Mouse (Mus musculus) Patski (cell line): ENCODE measurements at regions not wholly inside any gene's neighbourhood (a gene's known extent, or its start where the extent isn't known, plus 50 kb on each side); places are given as distances from the start of the nearest gene placed in this dataset.

Source experiments
- ATAC-seq: fragments of 100-300 bp; one replicate; pipeline ENCODE4 v1.8.0; 2021
- CTCF ChIA-PET: fragments of 350-600 bp; sonication (Branson Sonifier 250); formaldehyde crosslinking; loops from one replicate; lab custom pipeline; 2022; ENCODE audit warnings: inconsistent platforms; lab: Charles Lee
- POLR2A ChIA-PET: fragments of 350-600 bp; sonication (Branson Sonifier 250); formaldehyde crosslinking; loops from one replicate; lab custom pipeline; 2022; ENCODE audit warnings: antibody characterized with exemption, inconsistent platforms; lab: Charles Lee
- DNase-seq: peaks from one replicate; pipeline ENCODE4 v3.0.0-alpha.2; 2011; ENCODE audit warnings: low read depth, low spot score
- H3K27me3 ChIP-seq: fragments of 371-371 bp; one replicate; pipeline ENCODE4 v1.5.1; 2021
- CTCF ChIP-seq: fragments of 100-300 bp; IDR thresholded peaks from one replicate; pipeline ENCODE4 v1.5.1; 2021
- in situ Hi-C: fragments of 300-500 bp; cut with MboI; formaldehyde crosslinking; loops from 3 replicates; pipeline ENCODE4 v1.11.1; 2018; ENCODE audit warnings: low pct_unique_long_range_greater_than_20kb, mixed read lengths

DNA sequence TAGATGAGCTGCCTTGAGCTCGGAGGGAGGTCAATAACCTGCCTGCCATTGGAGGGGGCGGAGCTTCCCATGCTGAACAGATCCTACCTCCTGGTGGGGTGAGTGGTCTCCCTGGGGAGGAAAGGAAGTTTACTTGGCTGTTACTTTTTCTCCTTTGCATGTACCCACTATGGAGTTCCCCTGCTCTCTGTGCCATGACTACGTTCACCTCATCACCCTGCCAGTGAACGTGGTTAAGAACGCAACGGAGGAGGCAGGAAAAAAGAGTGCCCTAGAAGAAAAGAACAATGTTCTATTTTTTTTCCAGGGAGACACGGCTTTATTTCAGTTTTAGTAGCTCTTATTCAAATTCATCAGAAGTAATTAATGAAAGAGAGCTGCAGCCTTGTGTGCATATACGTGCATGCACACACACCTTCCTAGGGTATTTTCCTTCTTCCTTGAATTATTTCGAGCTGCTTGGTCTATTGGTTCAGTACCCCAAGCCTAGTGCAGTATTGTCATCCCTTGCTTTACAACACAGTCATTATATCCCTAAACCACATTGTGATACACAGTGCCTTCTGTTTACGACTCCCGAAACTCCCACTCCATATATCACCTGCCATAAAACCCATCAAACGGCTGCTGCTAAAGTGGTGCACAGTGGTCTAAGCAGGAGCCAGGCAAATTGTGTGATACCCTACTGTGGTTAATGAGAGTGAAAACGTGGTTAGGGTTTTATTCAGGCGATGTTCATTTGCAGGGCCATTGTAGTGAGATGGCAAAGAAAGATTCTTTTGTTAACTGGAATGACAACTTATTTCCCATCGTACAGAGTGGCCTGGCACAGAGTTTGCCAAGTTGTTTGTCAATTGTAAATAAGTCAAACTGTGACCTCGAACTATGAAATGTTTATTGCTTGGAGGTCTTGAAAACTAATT, 608.0 kb downstream of the Bcl11a start:
- CTCF ChIA-PET: no interaction called here
- POLR2A ChIA-PET: no interaction called here
- DNase-seq (no peak), ATAC-seq (no peak)
- in situ Hi-C loops: no loop called here
- H3K27me3 ChIP-seq: peaks cover under 1% of the 10 kb centered on the region
- TF ChIP-seq CTCF: no peak

DNA sequence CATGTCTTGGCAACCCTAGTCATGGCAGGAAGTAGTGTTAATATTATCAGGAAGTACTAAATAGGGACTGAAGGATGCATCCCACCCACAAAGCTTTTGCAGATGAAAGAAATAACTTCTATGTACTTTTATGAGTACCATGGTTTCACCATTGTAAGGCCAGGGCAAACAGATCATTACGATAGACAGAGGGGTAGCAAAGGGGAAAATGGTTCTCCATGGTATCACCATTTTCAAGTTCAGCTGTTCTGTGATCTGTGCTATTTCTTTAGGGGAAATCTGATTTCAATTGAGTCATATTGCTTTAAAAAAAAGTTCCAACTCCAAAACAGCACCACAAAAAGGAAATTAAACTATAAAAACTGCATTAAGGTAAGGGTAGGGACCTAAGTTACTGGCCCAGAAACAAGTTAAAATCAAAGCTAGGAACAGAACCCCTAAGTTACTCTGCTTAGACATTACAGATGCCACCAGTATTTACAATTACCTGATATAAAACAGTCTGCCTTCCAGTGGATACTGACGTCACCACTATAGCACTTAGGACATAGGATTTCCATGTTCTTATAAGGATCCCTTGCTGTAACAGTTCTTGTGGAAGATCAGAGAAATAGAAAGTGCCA, 610.4 kb downstream of the Bcl11a start:
- DNase-seq (no peak), ATAC-seq (no peak)
- CTCF ChIA-PET: no interaction called here
- POLR2A ChIA-PET: no interaction called here
- in situ Hi-C loops: no loop called here
- TF ChIP-seq CTCF: no peak
- H3K27me3 ChIP-seq: peaks cover 5% of the 10 kb centered on the region

DNA sequence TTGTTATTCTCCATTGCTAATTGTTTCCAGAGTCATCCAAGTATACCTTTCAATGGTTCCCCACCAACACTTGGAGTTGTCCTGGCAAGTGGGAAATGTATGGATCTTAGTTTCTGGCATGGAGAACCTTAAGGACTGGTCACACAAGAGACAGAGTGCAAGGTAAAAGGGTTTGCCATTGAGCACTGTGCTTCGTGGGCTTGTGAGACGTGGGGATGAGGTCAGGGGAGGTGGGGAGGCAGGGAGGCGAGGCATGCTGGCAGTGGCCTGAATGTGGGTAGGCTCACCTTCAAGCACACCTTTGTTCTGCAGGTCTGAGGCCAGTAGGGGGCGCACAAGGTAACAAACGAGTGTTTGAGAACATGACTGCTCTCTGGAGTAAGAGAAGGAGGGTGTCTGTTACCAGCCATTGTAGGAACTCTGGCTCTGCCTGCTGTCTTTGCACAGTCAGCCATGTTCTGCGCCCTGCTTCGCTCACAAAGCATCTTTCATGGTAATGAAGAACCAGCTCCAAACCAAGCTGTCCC, 612.0 kb downstream of the Bcl11a start:
- CTCF ChIA-PET: no interaction called here
- ATAC-seq (no peak), DNase-seq (no peak)
- POLR2A ChIA-PET: no interaction called here
- H3K27me3 ChIP-seq: peaks cover 5% of the 10 kb centered on the region
- no peak for TF ChIP-seq CTCF
- in situ Hi-C loops: no loop called here

DNA sequence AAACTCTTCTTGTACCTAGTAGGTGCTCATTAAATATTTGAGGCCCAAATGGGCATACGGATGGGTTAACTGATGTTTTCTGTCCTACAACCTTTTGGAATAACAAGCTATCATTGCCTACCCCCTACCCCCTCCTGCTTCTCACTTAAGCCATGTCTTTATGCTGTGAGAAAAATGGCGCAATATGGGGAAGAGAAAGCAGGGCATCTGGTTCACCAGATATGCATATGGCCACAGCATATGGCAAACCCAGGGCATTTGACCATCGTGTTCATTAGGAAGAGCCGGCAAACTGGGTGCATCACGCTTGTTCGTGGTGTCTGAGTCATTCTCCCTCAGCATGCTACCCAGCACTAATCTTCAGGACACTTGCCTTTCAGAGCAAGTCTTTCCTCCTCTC, 616.1 kb downstream of the Bcl11a start:
- no peak for TF ChIP-seq CTCF
- POLR2A ChIA-PET: no interaction called here
- in situ Hi-C loops: no loop called here

DNA sequence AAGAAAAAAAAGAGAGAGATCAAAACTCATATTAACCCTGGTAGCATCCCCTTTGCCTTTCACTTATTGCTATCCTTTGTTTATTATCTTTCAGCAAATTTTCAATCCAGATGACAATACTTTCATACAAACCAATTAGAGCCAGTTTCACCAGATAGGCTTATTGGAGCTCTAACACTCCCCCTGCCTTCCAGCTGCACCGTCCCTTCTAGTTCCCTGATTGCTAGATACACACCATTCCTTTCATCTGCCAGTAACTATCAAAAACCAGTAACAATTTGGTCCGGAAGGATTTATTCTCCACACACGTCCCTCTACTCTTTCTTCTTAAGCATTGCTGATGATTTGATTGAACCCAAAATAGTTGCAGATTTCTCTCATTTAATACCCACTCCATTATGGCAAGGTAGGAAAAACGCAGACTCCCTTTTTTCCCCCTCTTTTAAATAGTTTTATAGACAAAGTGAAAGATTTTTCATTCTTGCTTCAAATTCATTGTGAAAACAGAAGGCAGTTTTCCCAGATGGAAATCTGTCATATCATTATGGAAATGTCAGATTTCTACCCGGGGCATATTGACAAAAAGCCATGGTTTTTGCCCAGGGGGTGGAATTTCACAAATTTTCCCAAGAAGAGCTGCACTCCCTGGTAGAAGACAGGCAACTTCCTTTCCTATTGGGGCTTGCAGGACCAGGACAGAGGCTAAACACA, 617.3 kb downstream of the Bcl11a start:
- DNase-seq (no peak), ATAC-seq (no peak)
- in situ Hi-C loops: no loop called here
- ChIA-PET CTCF (no interaction called here), POLR2A (no interaction called here)
- TF ChIP-seq CTCF: no peak
- H3K27me3 ChIP-seq: peaks cover 18% of the 10 kb centered on the region

More for the DNA sequence above, 616.1 kb downstream of the Bcl11a start:
- H3K27me3 ChIP-seq: peaks cover 18% of the 10 kb centered on the region
- ATAC-seq (no peak), DNase-seq (no peak)
- CTCF ChIA-PET: no interaction called here

DNA sequence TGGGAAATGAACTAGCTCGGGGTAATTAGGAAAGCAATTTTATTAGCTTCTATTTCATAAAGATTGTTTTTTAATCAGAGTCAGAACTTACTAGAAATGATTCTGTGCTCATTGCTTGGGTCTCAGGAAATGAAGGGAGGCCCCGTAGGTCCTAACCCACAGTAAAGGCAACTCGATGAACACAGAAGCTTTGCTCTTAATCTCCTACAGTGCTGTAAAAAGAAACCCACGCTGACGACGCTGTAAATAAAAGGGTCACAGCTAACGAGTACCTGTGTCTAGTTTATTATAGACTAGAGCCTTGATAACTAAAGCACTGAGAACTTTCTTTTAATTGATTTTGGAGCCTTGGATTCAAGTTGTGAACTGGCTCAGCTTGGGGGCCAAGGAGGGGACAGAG, 618.7 kb downstream of the Bcl11a start:
- in situ Hi-C loops: no loop called here
- ATAC-seq (no peak), DNase-seq (no peak)
- ChIA-PET CTCF (interaction anchor here (0.9 to 1.1 kb wide), 2 partner anchors 18 to 29 kb away, joined by 3 to 4 read pairs; no protein-coding TSS in a partner anchor), POLR2A (no interaction called here)
- H3K27me3 ChIP-seq: peaks cover 12% of the 10 kb centered on the region
- TF ChIP-seq CTCF: no peak

DNA sequence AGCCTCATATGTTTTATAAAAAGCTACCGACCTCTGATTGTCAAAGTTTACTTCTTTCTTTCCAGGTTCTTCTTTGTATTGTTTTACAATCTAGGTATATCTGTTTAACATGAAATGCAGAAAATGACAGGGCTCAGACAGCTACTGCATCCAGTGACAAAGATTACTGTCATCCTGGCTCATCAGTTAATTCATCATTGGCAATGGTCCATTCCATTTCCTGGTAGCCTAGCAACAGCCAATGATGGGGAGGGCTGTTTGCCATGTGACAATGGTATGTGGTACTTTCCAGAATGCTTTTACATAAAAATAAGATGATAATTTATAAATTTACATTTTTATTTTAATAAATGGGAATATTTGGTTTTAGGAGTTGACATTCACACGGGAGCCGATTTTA, 630.9 kb downstream of the Bcl11a start:
- in situ Hi-C loops: no loop called here
- no peak for ATAC-seq
- ChIA-PET POLR2A (no interaction called here), CTCF (no interaction called here)
- no peak for TF ChIP-seq CTCF
- DNase-seq: no peak
- peaks cover 3% of the 10 kb centered on the region for H3K27me3 ChIP-seq

DNA sequence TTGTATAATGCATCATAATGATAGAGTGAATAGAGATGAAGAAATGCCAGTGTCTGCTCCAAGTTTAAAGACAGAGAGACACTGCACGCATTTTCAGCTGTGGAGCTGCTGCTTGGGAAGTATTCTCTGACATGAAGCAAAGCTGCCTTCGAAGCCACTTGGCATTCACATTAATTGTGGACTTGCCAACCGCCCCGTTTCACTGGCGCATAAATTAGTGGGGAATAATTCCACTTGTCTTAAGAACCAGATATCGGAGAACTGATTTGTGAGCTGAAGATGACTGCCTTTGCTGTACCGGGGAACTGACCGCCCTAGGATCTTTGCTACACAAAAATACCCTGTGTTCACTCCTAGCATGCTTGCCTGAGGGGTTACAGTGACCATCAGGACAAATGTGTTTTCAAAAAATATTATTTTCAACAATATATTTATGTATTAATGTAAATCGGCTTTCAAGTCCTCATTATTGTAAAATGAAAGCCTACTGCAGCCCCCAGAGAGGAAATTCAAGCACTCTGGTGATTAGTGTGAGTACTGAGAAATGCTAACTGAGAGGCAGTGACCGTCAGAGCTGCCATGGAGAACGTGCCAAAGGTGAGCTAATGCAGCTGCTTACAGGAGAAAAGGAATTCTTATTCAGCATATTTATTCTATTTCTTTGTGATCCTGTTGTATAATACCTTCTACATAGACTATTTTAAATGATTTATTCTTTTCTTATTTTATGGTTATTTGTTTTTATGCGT, 638.9 kb downstream of the Bcl11a start:
- no peak for TF ChIP-seq CTCF
- in situ Hi-C loops: no loop called here
- DNase-seq (no peak), ATAC-seq (no peak)
- ChIA-PET POLR2A (no interaction called here), CTCF (interaction anchor here (1.0 to 1.3 kb wide), 2 partner anchors 13 to 20 kb away, joined by 3 read pairs; no protein-coding TSS in a partner anchor)
- H3K27me3 ChIP-seq: peaks cover 21% of the 10 kb centered on the region

DNA sequence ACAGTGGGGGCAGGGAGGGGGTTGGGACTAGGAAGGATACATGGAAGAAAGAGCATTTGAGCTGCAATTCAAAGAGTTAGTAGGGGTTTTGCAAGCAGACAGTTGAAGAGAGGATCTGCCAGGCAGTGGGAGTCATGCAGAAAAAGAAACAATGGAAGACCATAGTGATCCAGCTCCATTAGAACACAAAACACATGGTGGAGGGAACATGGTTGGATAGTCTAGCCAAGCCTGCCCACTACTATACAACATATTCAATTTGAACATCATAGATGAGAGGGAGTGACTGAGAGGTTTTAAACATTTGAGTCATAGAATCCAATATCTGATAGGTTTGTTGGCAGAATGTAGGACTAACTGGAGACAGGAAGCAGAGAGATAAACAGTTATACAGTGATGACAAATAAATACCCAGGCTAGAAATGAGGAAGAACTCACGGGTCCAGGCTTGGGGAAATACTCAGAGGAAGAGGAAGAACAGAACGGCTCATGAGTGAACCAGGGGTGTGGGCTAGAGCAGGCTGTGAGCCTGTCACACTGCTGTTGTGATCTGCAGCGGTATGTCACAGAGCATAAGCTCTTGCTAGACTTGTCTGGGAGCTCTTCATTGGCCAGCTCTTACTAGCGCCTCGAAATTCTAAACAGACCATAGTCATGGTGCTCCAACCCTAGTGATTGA, 646.5 kb downstream of the Bcl11a start:
- H3K27me3 ChIP-seq: peaks cover 10% of the 10 kb centered on the region
- ChIA-PET POLR2A (no interaction called here), CTCF (interaction anchor here (0.9 kb wide), 1 partner anchor 12 kb away, joined by 3 read pairs; no protein-coding TSS in a partner anchor)
- no peak for ATAC-seq
- TF ChIP-seq CTCF: no peak
- in situ Hi-C loops: no loop called here
- no peak for DNase-seq
